Mouse (Mus musculus) spleen, postnatal 0 days (tissue): ENCODE results near the gene Klf15. TPM values are rescaled to one million over a fixed set of nuclear protein-coding genes. Genes with fewer than 3 reads are reported as not detected.

ENCODE experiments used
- polyA plus RNA-seq: library from polyadenylated mRNA; unstranded; fragments of >200 nt; fragmentation: Nextera tagmentation; extraction: Ambion mirVana; gene quantifications from 2 replicates; pipeline ENCODE4 v1.2.1, GENCODE M21; 2015

Klf15 gene
- 0.59 and 0.89 TPM in 2 replicates for polyA plus RNA-seq

DNA sequence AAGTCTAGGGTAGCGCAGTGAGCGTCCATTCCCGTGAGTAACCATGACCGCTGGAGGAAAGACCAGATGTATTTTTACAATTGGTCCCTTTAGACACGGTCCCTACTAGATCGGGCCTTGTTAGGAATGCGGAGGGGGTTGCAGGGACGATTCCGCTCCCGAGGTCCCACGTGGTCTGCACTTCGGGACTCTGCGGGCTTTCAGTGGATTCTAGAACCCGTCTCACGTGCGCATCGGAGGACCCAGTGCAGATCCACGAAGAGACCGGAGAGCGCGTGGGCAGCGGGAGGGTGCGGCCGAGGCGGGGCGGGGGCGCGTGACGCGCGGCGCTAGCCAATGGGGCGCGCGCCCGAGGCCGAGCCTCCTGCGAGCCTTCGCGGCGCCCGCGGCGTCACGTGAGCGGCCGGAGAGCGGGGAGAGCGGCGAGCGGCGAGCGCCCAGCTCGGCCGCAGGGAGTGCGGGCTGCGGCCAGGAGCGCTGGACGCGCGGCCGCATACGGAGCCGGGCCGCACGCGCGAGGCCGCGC lies at the start of gene Klf15:
TSS of gene Klf15 (plus strand) at position 396 of the 526 bp plus-strand sequence.

GRCm38 (mm10) chr6:90428380-90428974 lies 33.9 kb upstream of the Klf15 start, which contains the start of gene Cfap100:
Gene Cfap100, minus strand, starts transcription at chr6:90428797.

GRCm38 (mm10) chr6:90486176-90486921 lies 24.0 kb downstream of the Klf15 start, which contains the start of gene Aldh1l1:
Gene Aldh1l1, plus strand, starts transcription at chr6:90486427.

Other genes starting within 250 kb of the Klf15 start
- not detected in 2 replicates for gene Vmn1r53, start 238.1 kb upstream of the Klf15 start, polyA plus RNA-seq
- gene Vmn1r54, start 216.3 kb upstream of the Klf15 start, polyA plus RNA-seq, result not detected in 2 replicates
- not detected in 2 replicates for gene BC048671, start 161.4 kb upstream of the Klf15 start, polyA plus RNA-seq
- 0.94 and 1.9 TPM in 2 replicates for gene Chst13, start 137.4 kb upstream of the Klf15 start, polyA plus RNA-seq
- gene Uroc1, start 129.3 kb upstream of the Klf15 start, polyA plus RNA-seq, result not detected in 2 replicates
- 3.4 and 3.7 TPM in 2 replicates for gene Zxdc, start 93.1 kb upstream of the Klf15 start, polyA plus RNA-seq
- gene Cfap100, start 33.8 kb upstream of the Klf15 start, polyA plus RNA-seq, result 0.04 and 0.26 TPM in 2 replicates
- 0.60 and 1.4 TPM in 2 replicates for gene Aldh1l1, start 23.9 kb downstream of the Klf15 start, polyA plus RNA-seq
- 36.4 and 39.2 TPM in 2 replicates for gene Slc41a3, start 142.1 kb downstream of the Klf15 start, polyA plus RNA-seq